Mouse (Mus musculus) heart, embryonic 15.5 days (tissue): Measurements from ENCODE around the gene Senp6. TPM values are rescaled to one million over a fixed set of nuclear protein-coding genes. Genes with fewer than 3 reads are reported as not detected.
"Not testable (repeated sequence)": the region's sequence is repeated elsewhere in the genome, so short reads cannot be mapped to it uniquely, and the experiment has no call there.

Experiments used
- ATAC-seq: fragments of 200-750 bp; cut with Nextera tagmentation; replicated peaks from 2 replicates; pipeline ENCODE4 v1.8.0; 2017; ENCODE audit warnings: low read depth, moderate TSS enrichment; ENCODE audit not compliant: insufficient number of reproducible peaks, insufficient read depth, low FRiP score
- H3K27ac ChIP-seq: fragments of 300-500 bp; sonication (generic); 2 replicates; pipeline ENCODE4 v1.5.1; 2015; ENCODE audit warnings: mild to moderate bottlenecking, inconsistent platforms
- H3K27me3 ChIP-seq: fragments of 300-500 bp; sonication (generic); 2 replicates; pipeline ENCODE4 v1.6.1; 2015; ENCODE audit warnings: inconsistent platforms
- H3K36me3 ChIP-seq: fragments of 300-500 bp; sonication (generic); 2 replicates; pipeline ENCODE4 v1.6.1; 2015; ENCODE audit warnings: mild to moderate bottlenecking, inconsistent platforms
- H3K4me1 ChIP-seq: fragments of 300-500 bp; sonication (generic); replicated peaks from 2 replicates; pipeline ENCODE4 v1.6.1; 2015; ENCODE audit warnings: inconsistent platforms
- H3K4me2 ChIP-seq: fragments of 300-500 bp; sonication (generic); 2 replicates; pipeline ENCODE4 v1.6.1; 2015; ENCODE audit warnings: inconsistent platforms, mild to moderate bottlenecking, moderate library complexity
- H3K4me3 ChIP-seq: fragments of 300-500 bp; sonication (generic); 2 replicates; pipeline ENCODE4 v1.5.1; 2015; ENCODE audit warnings: mild to moderate bottlenecking, inconsistent platforms
- H3K9ac ChIP-seq: fragments of 300-500 bp; sonication (generic); 2 replicates; pipeline ENCODE4 v1.6.1; 2015; ENCODE audit warnings: mild to moderate bottlenecking, inconsistent platforms
- H3K9me3 ChIP-seq: fragments of 300-500 bp; sonication (generic); replicated peaks from 2 replicates; pipeline ENCODE4 v1.6.1; 2016; ENCODE audit warnings: inconsistent platforms
- WGBS: fragments of 180-500 bp; shearing (Covaris S2); methylation state at CpG from one replicate; pipeline ENCODE4 v1.1.7; 2015; ENCODE audit warnings: mixed read lengths; 5-methylcytosine and 5-hydroxymethylcytosine counted together
- polyA plus RNA-seq: library from polyadenylated mRNA; unstranded; fragments of >200 nt; fragmentation: Nextera tagmentation; extraction: Ambion mirVana; gene quantifications from 2 replicates; pipeline ENCODE4 v1.2.1, GENCODE M21; 2015

Gene Senp6
- polyA plus RNA-seq, 1 experiment from 2014 or later = 33.5 TPM

GRCm38 (mm10) chr9:80084429-80085092 is 17.9 kb downstream of the Senp6 start:
- no peaks in the 10 kb centered on the region for H3K27me3 ChIP-seq
- 57% methylated on average over 10 of the region's 10 CpGs for WGBS
- no peaks in the 10 kb centered on the region for H3K9me3 ChIP-seq
- peaks cover 38% of the 10 kb centered on the region for H3K4me1 ChIP-seq
- H3K27ac ChIP-seq = peak overlapping the region; percentile 33
- no peak overlapping the region for H3K4me2 ChIP-seq
- ATAC-seq = no peak
- H3K4me3 ChIP-seq = no peak overlapping the region
- H3K9ac ChIP-seq = no peak overlapping the region
- 0 out of 2 replicates have a peak, but pooled peaks cover 3% of the 10 kb centered on the region for H3K36me3 ChIP-seq

GRCm38 (mm10) chr9:80085665-80086064 is 19.0 kb downstream of the Senp6 start:
- H3K4me1 ChIP-seq = peaks cover 40% of the 10 kb centered on the region
- no peaks in the 10 kb centered on the region for H3K36me3 ChIP-seq
- no peak for ATAC-seq
- no peaks in the 10 kb centered on the region for H3K27me3 ChIP-seq
- H3K4me3 ChIP-seq = no peak overlapping the region
- no peak overlapping the region for H3K4me2 ChIP-seq
- no peaks in the 10 kb centered on the region for H3K9me3 ChIP-seq
- peak overlapping the region; percentile 33 for H3K27ac ChIP-seq
- no peak overlapping the region for H3K9ac ChIP-seq
- 49% methylated on average over 2 of the region's 2 CpGs for WGBS

GRCm38 (mm10) chr9:80086272-80086966 is 19.7 kb downstream of the Senp6 start:
- H3K4me3 ChIP-seq, H3K36me3 ChIP-seq, H3K27me3 ChIP-seq, H3K27ac ChIP-seq, H3K4me2 ChIP-seq, H3K9ac ChIP-seq, ATAC-seq, H3K9me3 ChIP-seq: not testable (repeated sequence)
- 65% methylated on average over 5 of the region's 6 CpGs for WGBS
- peaks cover 36% of the 10 kb centered on the region for H3K4me1 ChIP-seq

GRCm38 (mm10) chr9:80089409-80089808 is 22.7 kb downstream of the Senp6 start:
- Histone ChIP-seq H3K27ac (no peak overlapping the region), H3K9ac (no peak overlapping the region), H3K4me1 (peaks cover 27% of the 10 kb centered on the region), H3K27me3 (no peaks in the 10 kb centered on the region), H3K4me3 (no peak overlapping the region), H3K36me3 (peaks cover 10% of the 10 kb centered on the region; the same call in 1 of the 2 replicates), H3K4me2 (no peak overlapping the region), H3K9me3 (no peaks in the 10 kb centered on the region)
- ATAC-seq = no peak
- 47% methylated on average over 3 of the region's 3 CpGs for WGBS

GRCm38 (mm10) chr9:80096325-80096724 is 29.6 kb downstream of the Senp6 start:
- no peak for ATAC-seq
- 81% methylated on average over 3 of the region's 3 CpGs for WGBS
- peaks cover 18% of the 10 kb centered on the region; the same call in 1 of the 2 replicates for H3K36me3 ChIP-seq

GRCm38 (mm10) chr9:80145992-80146587 is 79.4 kb downstream of the Senp6 start:
- WGBS = 46% methylated on average over 10 of the region's 10 CpGs

More at GRCm38 (mm10) chr9:80096325-80096724, 29.6 kb downstream of the Senp6 start:
- H3K4me2 ChIP-seq = no peak overlapping the region
- H3K4me3 ChIP-seq = no peak overlapping the region
- H3K9me3 ChIP-seq = no peaks in the 10 kb centered on the region
- H3K27me3 ChIP-seq = no peaks in the 10 kb centered on the region
- H3K9ac ChIP-seq = no peak overlapping the region
- no peak overlapping the region for H3K27ac ChIP-seq
- no peaks in the 10 kb centered on the region for H3K4me1 ChIP-seq

GRCm38 (mm10) chr9:80149594-80149993 is 82.9 kb downstream of the Senp6 start:
- no peak for ATAC-seq
- 76% methylated on average over 5 of the region's 5 CpGs for WGBS
- H3K36me3 ChIP-seq = peaks cover 21% of the 10 kb centered on the region

More at GRCm38 (mm10) chr9:80145992-80146587, 79.4 kb downstream of the Senp6 start:
- Histone ChIP-seq H3K9me3 (no peaks in the 10 kb centered on the region), H3K36me3 (peaks cover 40% of the 10 kb centered on the region), H3K27ac (peak overlapping the region; percentile 31), H3K4me1 (no peaks in the 10 kb centered on the region), H3K4me3 (no peak overlapping the region), H3K4me2 (no peak overlapping the region), H3K9ac (no peak overlapping the region), H3K27me3 (no peaks in the 10 kb centered on the region)
- 0 out of 2 replicates have a peak, but pooled peaks have one; percentile 27 for ATAC-seq

GRCm38 (mm10) chr9:80155277-80155676 is 88.6 kb downstream of the Senp6 start:
- 79% methylated on average over 5 of the region's 5 CpGs for WGBS
- no peak overlapping the region for H3K9ac ChIP-seq
- no peak overlapping the region for H3K4me2 ChIP-seq
- peaks cover 10% of the 10 kb centered on the region; the same call in 1 of the 2 replicates for H3K36me3 ChIP-seq
- ATAC-seq = peak; percentile 74
- H3K4me1 ChIP-seq = no peaks in the 10 kb centered on the region
- no peak overlapping the region for H3K27ac ChIP-seq
- no peaks in the 10 kb centered on the region for H3K9me3 ChIP-seq
- no peaks in the 10 kb centered on the region for H3K27me3 ChIP-seq
- H3K4me3 ChIP-seq = no peak overlapping the region

More at GRCm38 (mm10) chr9:80149594-80149993, 82.9 kb downstream of the Senp6 start:
- no peaks in the 10 kb centered on the region for H3K9me3 ChIP-seq
- no peaks in the 10 kb centered on the region for H3K4me1 ChIP-seq
- no peak overlapping the region for H3K4me2 ChIP-seq
- no peak overlapping the region for H3K9ac ChIP-seq
- no peak overlapping the region for H3K27ac ChIP-seq
- no peak overlapping the region for H3K4me3 ChIP-seq
- no peaks in the 10 kb centered on the region for H3K27me3 ChIP-seq

- Histone ChIP-seq H3K4me3 (no peak overlapping the region), H3K4me1 (no peaks in the 10 kb centered on the region), H3K27me3 (no peaks in the 10 kb centered on the region), H3K9me3 (no peaks in the 10 kb centered on the region), H3K4me2 (no peak overlapping the region), H3K36me3 (peaks cover 9% of the 10 kb centered on the region; the same call in 1 of the 2 replicates), H3K27ac (no peak overlapping the region), H3K9ac (no peak overlapping the region)
- 80% methylated on average over 5 of the region's 5 CpGs for WGBS
- no peak for ATAC-seq
Measured at GRCm38 (mm10) chr9:80156780-80157179, 90.1 kb downstream of the Senp6 start.

GRCm38 (mm10) chr9:80157840-80158465 is 91.2 kb downstream of the Senp6 start:
- Histone ChIP-seq H3K27me3 (no peaks in the 10 kb centered on the region), H3K27ac (no peak overlapping the region), H3K4me2 (no peak overlapping the region), H3K4me1 (no peaks in the 10 kb centered on the region), H3K36me3 (0 out of 2 replicates have a peak, but pooled peaks cover 3% of the 10 kb centered on the region), H3K9me3 (no peaks in the 10 kb centered on the region), H3K9ac (no peak overlapping the region), H3K4me3 (no peak overlapping the region)
- no peak for ATAC-seq
- WGBS = 85% methylated on average over 12 of the region's 12 CpGs

- H3K4me1 ChIP-seq = peaks cover under 1% of the 10 kb centered on the region; the same call in 1 of the 2 replicates
- no peak overlapping the region for H3K4me2 ChIP-seq
- no peaks in the 10 kb centered on the region for H3K9me3 ChIP-seq
- no peak overlapping the region for H3K4me3 ChIP-seq
- no peaks in the 10 kb centered on the region for H3K36me3 ChIP-seq
- H3K9ac ChIP-seq = no peak overlapping the region
- WGBS = 82% methylated on average over 5 of the region's 5 CpGs
- no peak for ATAC-seq
- H3K27me3 ChIP-seq = no peaks in the 10 kb centered on the region
- no peak overlapping the region for H3K27ac ChIP-seq
Measured at GRCm38 (mm10) chr9:80158937-80159336, 92.2 kb downstream of the Senp6 start.
